Mouse (Mus musculus) ES-E14 (cell line): ENCODE measurements around the gene Stat5a.

ENCODE experiments used
- CHD2 ChIP-seq: IDR thresholded peaks from 2 replicates; pipeline ENCODE4 v1.6.1; 2014; ENCODE audit warnings: mild to moderate bottlenecking, low read depth, low read length, inconsistent platforms
- HCFC1 ChIP-seq: IDR thresholded peaks from 2 replicates; pipeline ENCODE4 v1.6.1; 2012; ENCODE audit warnings: low read length, inconsistent platforms, borderline replicate concordance; ENCODE audit not compliant: insufficient read depth
- ZNF384 ChIP-seq: IDR thresholded peaks from 2 replicates; pipeline ENCODE4 v1.6.1; 2012; ENCODE audit warnings: low read depth, low read length, inconsistent platforms

DNA sequence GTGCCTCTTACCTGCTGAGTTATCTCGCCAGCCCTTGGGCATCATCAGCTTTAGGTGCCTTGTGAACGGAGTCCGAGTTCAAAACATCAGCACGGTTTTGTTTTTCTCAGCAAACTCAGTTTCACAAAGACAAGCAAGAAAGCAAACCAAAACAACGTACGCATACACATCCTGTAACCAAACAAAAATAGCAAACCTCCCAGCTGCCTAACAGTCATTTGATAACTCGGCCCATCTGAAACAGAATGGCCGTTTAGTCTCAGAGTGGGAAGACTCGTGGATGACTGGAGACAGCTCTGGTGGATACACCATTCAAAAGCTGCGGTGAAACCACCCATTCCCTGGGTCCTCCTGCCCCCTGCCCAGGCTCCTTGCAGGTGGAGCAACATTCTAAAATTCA, 27.8 kb upstream of the Stat5a start:
- no peak for TF ChIP-seq ZNF384
- no peak for TF ChIP-seq CHD2
- no peak for TF ChIP-seq HCFC1
